Mouse (Mus musculus) small intestine, adult 2 months (tissue): ENCODE measurements around the gene Nhlrc4.

ENCODE experiments used
- CTCF ChIP-seq: fragments of 200-500 bp; IDR thresholded peaks from 2 replicates; pipeline ENCODE4 v1.5.1; 2012; ENCODE audit warnings: low read depth, mild to moderate bottlenecking, control low read depth, inconsistent platforms, low read length, moderate library complexity, mixed read lengths; ENCODE audit not compliant: insufficient replicate concordance, insufficient read length; ENCODE audit errors: extremely low read depth
- POLR2A ChIP-seq: fragments of 200-500 bp; IDR thresholded peaks from 2 replicates; pipeline ENCODE4 v1.6.1; 2012; ENCODE audit warnings: low read depth, mild to moderate bottlenecking, control low read depth, inconsistent platforms, low read length, moderate library complexity

GRCm38 (mm10) chr17:25950706-25951105 is 5.9 kb upstream of the Nhlrc4 start:
- no peak for TF ChIP-seq POLR2A
- no peak for TF ChIP-seq CTCF
